ENCODE assay signal across 9 mouse cellular contexts in genomic region chr12:81776191-81776590, GRCm38 (mm10). TPM values are rescaled to one million over a fixed set of nuclear protein-coding genes. Genes with fewer than 3 reads are reported as not detected.
DNase-seq lines count a peak whose midpoint lies in the region; ATAC-seq and TF ChIP-seq lines count a peak whose summit lies in the region.
"Had no signal": no experiment of that assay in that cellular context is flagged by ENCODE, and none has a peak within 500 bp of the region (broad histone marks: within the 10 kb centered on the region; RNA-seq: fewer than 3 reads in every experiment).

No protein-coding gene starts in this region.

- no peak overlapping the region for H3K9ac ChIP-seq in lung, postnatal 0 days (replicated peaks; ENCODE audit: low read depth)

- no peak for TF ChIP-seq POLR2A in bone marrow macrophage, adult 2 months (IDR thresholded peaks at IDR 0.05; ENCODE audit: borderline replicate concordance, low read depth, low read length)

- no peak overlapping the region for H3K27ac ChIP-seq in lung, postnatal 0 days (ENCODE audit: low read length)
- H3K27ac ChIP-seq in bone marrow macrophage, adult 2 months (ENCODE audit: insufficient read depth, low read depth, low read length), result peak overlapping the region; percentile 52

- H3K4me3 ChIP-seq in lung, postnatal 0 days (ENCODE audit: low read depth, low read length), result no peak overlapping the region
- H3K4me3 ChIP-seq in bone marrow macrophage, adult 2 months (ENCODE audit: insufficient read depth, low read length), result no peak overlapping the region

- TF ChIP-seq EP300 in lung, postnatal 0 days (IDR thresholded peaks at IDR 0.05), result no peak

- no peaks in the 10 kb centered on the region for H3K9me3 ChIP-seq in lung, postnatal 0 days (ENCODE audit: low read length)

- peaks cover 7% of the 10 kb centered on the region for H3K27me3 ChIP-seq in lung, postnatal 0 days (replicated peaks; ENCODE audit: insufficient read depth, low read length)

- no peaks in the 10 kb centered on the region for H3K36me3 ChIP-seq in lung, postnatal 0 days (ENCODE audit: insufficient read depth, low read length)

- WGBS in lung, postnatal 0 days, result 35% methylated on average over 3 of the region's 3 CpGs

- peak; percentile 53 for DNase-seq in adrenal gland, postnatal 14 days
- no peak for DNase-seq in adrenal gland, postnatal 4 days (ENCODE audit: low spot score in 2 of 2)
- peak; percentile 73 for DNase-seq in lung, postnatal 0 days (ENCODE audit: low spot score)
- DNase-seq in lung, postnatal 25 days (ENCODE audit: low spot score), result no peak
- DNase-seq in mesoderm, embryonic 11.5 days (ENCODE audit: low read depth, low spot score), result peak; percentile 64
- no peak for DNase-seq in frontal cortex, postnatal 36 days (ENCODE audit: low spot score in 2 of 2)
- no peak for DNase-seq in c-Kit-positive CD71-positive TER-119-positive erythroid progenitor cells, embryonic 14.5 days (ENCODE audit: low spot score)
- DNase-seq: gastrocnemius, postnatal 25 days had no signal

- no peak for ATAC-seq in lung, postnatal 0 days

- H3K4me2 ChIP-seq in lung, postnatal 0 days (replicated peaks; ENCODE audit: low read depth, low read length), result no peak overlapping the region

- no peak for TF ChIP-seq CTCF in lung, postnatal 0 days (IDR thresholded peaks at IDR 0.05)
- TF ChIP-seq CTCF in bone marrow macrophage, adult 2 months (IDR thresholded peaks at IDR 0.05; ENCODE audit: low read depth, low read length), result no peak

- H3K4me1 ChIP-seq in lung, postnatal 0 days (ENCODE audit: insufficient read depth, low read depth, low read length), result no peaks in the 10 kb centered on the region
- H3K4me1 ChIP-seq in bone marrow macrophage, adult 2 months (ENCODE audit: control insufficient read depth, insufficient read depth, low read length), result peaks cover 43% of the 10 kb centered on the region

RNA-seq across cellular contexts. Expression of gene Map3k9, which starts 4.8 kb away (rescaled TPM):
- 1.0 and 2.0 TPM in 2 replicates for total RNA-seq in adrenal gland, postnatal 14 days (2021)
- 1 to 10 TPM; 3.6 to 5.2 TPM for total RNA-seq in adrenal gland, postnatal 4 days (2021)
- 3.3 and 3.6 TPM in 2 replicates for polyA plus RNA-seq in lung, postnatal 0 days (2015; fragmentation: Nextera tagmentation; extraction: Ambion mirVana)
- polyA plus RNA-seq in bone marrow macrophage, adult 2 months (2012; ENCODE audit: insufficient read depth, insufficient read length, missing spikeins), result 7.5 and 9.2 TPM in 2 replicates

Comparison
In these comparisons a context has a peak if more than half of its experiments do, and no peak if none do; other contexts are left out.
1. DNase-seq: peak in adrenal gland, postnatal 14 days (single experiment), lung, postnatal 0 days (single experiment) and mesoderm, embryonic 11.5 days (single experiment); none in adrenal gland, postnatal 4 days (0 of 2), lung, postnatal 25 days (single experiment), frontal cortex, postnatal 36 days (0 of 2) and c-Kit-positive CD71-positive TER-119-positive erythroid progenitor cells, embryonic 14.5 days (single experiment).